Mouse (Mus musculus): ENCODE data around the gene Atp11b.

DNA sequence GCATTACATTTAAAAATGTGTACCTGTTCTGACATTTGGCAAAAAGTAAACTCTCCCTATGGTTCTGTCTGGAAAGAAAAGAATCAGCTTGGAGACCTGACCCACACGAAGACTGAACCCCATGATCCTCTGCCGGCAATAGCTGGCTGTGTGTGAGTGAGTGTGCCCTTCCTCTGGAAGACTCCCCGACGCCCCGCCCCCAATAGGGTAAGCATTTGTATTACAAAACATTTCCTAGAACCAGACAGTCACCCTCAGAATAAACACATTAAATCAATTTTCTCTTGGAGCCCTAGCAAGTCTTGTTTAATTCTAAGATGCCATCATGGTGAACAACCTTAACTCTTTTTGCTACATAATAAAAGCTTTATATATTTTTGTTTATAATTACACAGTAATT, 139.2 kb downstream of the Atp11b start:
- no peak for TF ChIP-seq POLR2A (IDR thresholded peaks at IDR 0.05; ENCODE audit: low read depth, low read length)
- TF ChIP-seq CTCF (IDR thresholded peaks at IDR 0.05; ENCODE audit: extremely low read depth, insufficient read depth, insufficient read length, insufficient replicate concordance) = no peak

Data from spleen, adult 2 months (tissue).